Mouse (Mus musculus) stomach, postnatal 0 days (tissue): ENCODE results near the gene Zmynd8. TPM values are rescaled to one million over a fixed set of nuclear protein-coding genes. Genes with fewer than 3 reads are reported as not detected.
A peak's percentile ranks its signal among the peaks of the same experiment; 100 is the strongest.

Experiments
- ATAC-seq: fragments of 200-750 bp; cut with Nextera tagmentation; 2 replicates; pipeline ENCODE4 v1.8.0; 2017; ENCODE audit not compliant: low FRiP score, low TSS enrichment
- DNase-seq: peaks from one replicate; pipeline ENCODE4 v3.0.0-alpha.2; 2016; ENCODE audit warnings: low spot score
- H3K27ac ChIP-seq: fragments of 300-500 bp; sonication (generic); replicated peaks from 2 replicates; pipeline ENCODE4 v1.5.1; 2014; ENCODE audit warnings: mild to moderate bottlenecking, control low read depth
- H3K27me3 ChIP-seq: fragments of 300-500 bp; sonication (generic); 2 replicates; pipeline ENCODE4 v1.6.1; 2014; ENCODE audit warnings: low read length; ENCODE audit not compliant: control insufficient read depth, insufficient read depth
- H3K36me3 ChIP-seq: fragments of 300-500 bp; sonication (generic); 2 replicates; pipeline ENCODE4 v1.6.1; 2014; ENCODE audit warnings: low read length, mixed read lengths; ENCODE audit not compliant: control insufficient read depth, insufficient read depth
- H3K4me1 ChIP-seq: fragments of 300-500 bp; sonication (generic); replicated peaks from 2 replicates; pipeline ENCODE4 v1.6.1; 2014; ENCODE audit warnings: antibody characterized with exemption; ENCODE audit not compliant: control insufficient read depth, insufficient read depth
- H3K4me2 ChIP-seq: fragments of 300-500 bp; sonication (generic); replicated peaks from 2 replicates; pipeline ENCODE4 v1.6.1; 2014; ENCODE audit warnings: low read depth, mild to moderate bottlenecking, control low read depth, moderate library complexity
- H3K4me3 ChIP-seq: fragments of 300-500 bp; sonication (generic); 2 replicates; pipeline ENCODE4 v1.5.1; 2014; ENCODE audit warnings: low read depth, low read length, control low read depth
- H3K9ac ChIP-seq: fragments of 300-500 bp; sonication (generic); 2 replicates; pipeline ENCODE4 v1.6.1; 2014; ENCODE audit warnings: mild to moderate bottlenecking, low read length, control low read depth, mixed read lengths
- H3K9me3 ChIP-seq: fragments of 300-500 bp; sonication (generic); 2 replicates; pipeline ENCODE4 v1.6.1; 2016; ENCODE audit warnings: low read length; ENCODE audit not compliant: control insufficient read depth
- CTCF ChIP-seq: IDR thresholded peaks from 2 replicates; pipeline ENCODE4 v1.5.1; 2016; ENCODE audit warnings: antibody characterized with exemption, low read depth, mild to moderate bottlenecking, moderate library complexity
- EP300 ChIP-seq: optimal IDR thresholded peaks from 2 replicates; pipeline ENCODE3; 2016; ENCODE audit warnings: antibody characterized with exemption
- WGBS: fragments of 180-500 bp; shearing (Covaris S2); extraction: QIAGEN DNeasy Blood & Tissue Kit; methylation state at CpG from one replicate; pipeline ENCODE4 v1.1.7; 2014; 5-methylcytosine and 5-hydroxymethylcytosine counted together
- polyA plus RNA-seq: library from polyadenylated mRNA; unstranded; fragments of >200 nt; fragmentation: Nextera tagmentation; extraction: Ambion mirVana; gene quantifications from 2 replicates; pipeline ENCODE4 v1.2.1, GENCODE M21; 2015

The Zmynd8 gene
- 24.3 and 29.7 TPM in 2 replicates for polyA plus RNA-seq

- H3K9me3 ChIP-seq = no peaks in the 10 kb centered on the region
- peak within 1 kb of the TSS; percentile 90 for H3K27ac ChIP-seq
- WGBS = 72% methylated on average over 23 of the region's 23 CpGs
- no peaks in the 10 kb centered on the region for H3K36me3 ChIP-seq
- 0 out of 2 replicates have a peak, but pooled peaks cover 2% of the 10 kb centered on the region for H3K4me1 ChIP-seq
- no peaks in the 10 kb centered on the region for H3K27me3 ChIP-seq
- DNase-seq (peak; percentile 13), ATAC-seq (no peak)
- H3K9ac ChIP-seq = no peak within 1 kb of the TSS
- peak within 1 kb of the TSS; percentile 11; the same call in 1 of the 2 replicates for H3K4me2 ChIP-seq
- TF ChIP-seq CTCF (no peak), EP300 (no peak)
- H3K4me3 ChIP-seq = no peak within 1 kb of the TSS
Measured at GRCm38 (mm10) chr2:165898202-165899194, at the start of gene Zmynd8. TSS of gene Zmynd8 (minus strand) at chr2:165899016.

GRCm38 (mm10) chr2:165948007-165948406, 49.2 kb upstream of the Zmynd8 start:
- H3K27ac ChIP-seq = no peak overlapping the region

GRCm38 (mm10) chr2:165946046-165946564, 47.3 kb upstream of the Zmynd8 start:
- Histone ChIP-seq H3K27ac (no peak overlapping the region), H3K27me3 (no peaks in the 10 kb centered on the region), H3K9ac (no peak overlapping the region), H3K4me2 (no peak overlapping the region), H3K4me1 (no peaks in the 10 kb centered on the region), H3K4me3 (no peak overlapping the region), H3K9me3 (no peaks in the 10 kb centered on the region), H3K36me3 (no peaks in the 10 kb centered on the region)
- no peak for ATAC-seq
- TF ChIP-seq EP300 = no peak
- no peak for TF ChIP-seq CTCF
- WGBS = 92% methylated on average over 1 of the region's 1 CpGs
- DNase-seq = no peak

More at GRCm38 (mm10) chr2:165948007-165948406, 49.2 kb upstream of the Zmynd8 start:
- no peak for TF ChIP-seq EP300
- TF ChIP-seq CTCF = no peak
- no peak overlapping the region for H3K4me3 ChIP-seq
- no peak overlapping the region for H3K9ac ChIP-seq
- no peak overlapping the region for H3K4me2 ChIP-seq
- no peaks in the 10 kb centered on the region for H3K9me3 ChIP-seq
- no peaks in the 10 kb centered on the region for H3K27me3 ChIP-seq
- DNase-seq (no peak), ATAC-seq (no peak)
- H3K4me1 ChIP-seq = no peaks in the 10 kb centered on the region
- H3K36me3 ChIP-seq = no peaks in the 10 kb centered on the region
- 43% methylated on average over 1 of the region's 1 CpGs for WGBS

- WGBS = 77% methylated on average over 11 of the region's 11 CpGs
- no peak for DNase-seq
Measured at GRCm38 (mm10) chr2:165944576-165945351, 45.9 kb upstream of the Zmynd8 start.

GRCm38 (mm10) chr2:165943113-165943512, 44.3 kb upstream of the Zmynd8 start:
- no peaks in the 10 kb centered on the region for H3K4me1 ChIP-seq
- no peak overlapping the region for H3K27ac ChIP-seq
- no peaks in the 10 kb centered on the region for H3K9me3 ChIP-seq
- no peaks in the 10 kb centered on the region for H3K36me3 ChIP-seq
- 97% methylated on average over 2 of the region's 2 CpGs for WGBS
- no peak overlapping the region for H3K4me2 ChIP-seq
- TF ChIP-seq EP300 (no peak), CTCF (no peak)
- no peak for ATAC-seq
- H3K9ac ChIP-seq = no peak overlapping the region
- H3K4me3 ChIP-seq = no peak overlapping the region
- no peak for DNase-seq
- no peaks in the 10 kb centered on the region for H3K27me3 ChIP-seq

More at GRCm38 (mm10) chr2:165944576-165945351, 45.9 kb upstream of the Zmynd8 start:
- H3K27ac ChIP-seq = no peak overlapping the region
- no peak for ATAC-seq
- no peaks in the 10 kb centered on the region for H3K4me1 ChIP-seq
- H3K9me3 ChIP-seq = no peaks in the 10 kb centered on the region
- H3K4me3 ChIP-seq = no peak overlapping the region
- no peaks in the 10 kb centered on the region for H3K36me3 ChIP-seq
- TF ChIP-seq CTCF = peak; percentile 9; the same call in 1 of the 2 replicates
- no peak for TF ChIP-seq EP300
- H3K9ac ChIP-seq = no peak overlapping the region
- no peaks in the 10 kb centered on the region for H3K27me3 ChIP-seq
- H3K4me2 ChIP-seq = no peak overlapping the region
